Mouse (Mus musculus) T-helper 17 cell (primary cell): ENCODE measurements around the gene Wnt10a.

Source experiments
- in situ Hi-C, 2 experiments: fragments of 300-600 bp; cut with MboI, MseI; formaldehyde crosslinking; loops; 1 replicate in 1 of 2; 2 replicates in 1 of 2; pipeline ENCODE4 v1.15.1; 2025; ENCODE audit warnings: high pct_unique_total_duplicates in 2 of 2

The Wnt10a gene

GRCm38 (mm10) chr1:74784041-74784759, 7.1 kb upstream of the Wnt10a start:
- in situ Hi-C loops: no loop called here

DNA sequence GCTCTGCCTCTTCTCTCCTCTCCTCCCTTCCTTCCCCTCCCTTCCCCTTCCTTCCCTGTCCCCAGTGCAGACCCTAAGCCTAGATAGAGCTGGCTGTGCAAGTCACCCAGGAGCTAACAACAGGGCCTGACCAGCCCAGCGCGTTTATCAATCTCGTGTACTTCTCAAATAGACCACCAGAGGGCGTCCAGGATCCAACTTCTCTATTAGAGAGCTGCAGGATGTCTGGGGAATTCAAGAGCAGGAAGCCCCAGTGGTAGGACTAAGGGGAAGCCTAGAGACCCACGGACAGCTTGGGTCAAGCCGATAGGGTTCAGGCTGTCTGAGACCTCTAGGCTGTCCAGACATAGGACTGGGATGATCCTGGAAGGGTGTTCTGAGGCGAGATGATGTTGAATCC, 3.5 kb upstream of the Wnt10a start:
- in situ Hi-C loops: no loop called here

GRCm38 (mm10) chr1:74788603-74789176, 2.6 kb upstream of the Wnt10a start:
- in situ Hi-C loops: no loop called here

- in situ Hi-C loops: no loop called here
Measured at GRCm38 (mm10) chr1:74790095-74790494, 1.2 kb upstream of the Wnt10a start.

- in situ Hi-C loops: no loop called here
Measured at GRCm38 (mm10) chr1:74792831-74793660, 1.7 kb downstream of the Wnt10a start.

DNA sequence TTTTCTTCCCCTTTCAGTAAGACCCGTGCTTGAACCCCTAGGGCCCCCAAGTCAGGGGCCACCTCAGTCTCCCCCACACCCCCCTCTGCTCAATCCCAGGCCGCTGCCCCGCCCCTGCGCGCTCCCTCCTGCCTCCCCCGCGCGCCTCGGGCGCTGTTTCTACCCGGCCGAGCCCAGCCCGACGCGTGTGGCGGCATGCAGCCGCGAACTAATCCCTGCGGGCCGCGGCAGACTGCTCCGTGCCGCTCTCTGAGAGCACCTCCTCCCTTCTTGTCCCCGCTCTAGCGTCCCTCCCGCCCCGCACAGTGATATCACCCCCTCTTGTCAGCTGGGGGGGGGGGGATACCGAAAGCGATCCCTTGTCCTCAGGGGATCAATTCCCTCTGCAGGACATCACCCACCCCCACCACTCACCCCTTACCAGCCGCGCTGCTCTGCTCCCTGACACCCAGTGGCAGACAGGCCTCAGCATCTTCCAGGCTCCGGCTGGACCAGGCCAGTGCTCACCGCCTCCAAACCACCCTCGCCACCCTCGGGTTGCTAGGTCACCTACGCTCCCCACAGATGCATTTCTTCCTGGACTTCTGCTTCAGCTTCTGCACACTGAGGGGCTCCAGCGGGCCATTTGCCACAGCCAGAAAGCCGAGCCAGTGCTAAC, 3.3 kb downstream of the Wnt10a start:
- in situ Hi-C loops: no loop called here

DNA sequence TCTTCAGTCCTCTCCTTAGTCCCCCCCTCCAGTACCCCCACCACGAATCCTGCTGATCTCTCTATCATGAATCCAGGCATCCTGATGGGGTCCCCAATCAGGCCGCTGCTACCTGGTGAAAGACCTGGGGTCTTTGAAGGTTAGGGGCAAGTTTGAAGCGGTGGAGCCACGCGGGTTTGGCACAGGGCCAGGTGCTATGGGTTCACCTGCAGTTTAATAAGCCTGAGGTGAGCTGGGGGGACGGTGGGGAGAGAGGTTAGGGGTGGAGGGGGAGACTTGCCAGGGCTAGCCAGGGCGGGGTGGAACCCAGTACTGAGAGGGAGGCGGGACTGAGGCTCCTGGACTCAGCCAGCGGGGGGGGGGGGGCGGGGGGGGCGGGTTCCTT, 3.8 kb downstream of the Wnt10a start:
- in situ Hi-C loops: no loop called here

GRCm38 (mm10) chr1:74797459-74797858, 6.1 kb downstream of the Wnt10a start:
- in situ Hi-C loops: no loop called here

- in situ Hi-C loops: no loop called here
Measured at GRCm38 (mm10) chr1:74800424-74800888, 9.1 kb downstream of the Wnt10a start.

GRCm38 (mm10) chr1:74801631-74802140, 10.4 kb downstream of the Wnt10a start:
- in situ Hi-C loops: no loop called here

GRCm38 (mm10) chr1:74802795-74803656, 11.7 kb downstream of the Wnt10a start:
- in situ Hi-C loops: no loop called here

DNA sequence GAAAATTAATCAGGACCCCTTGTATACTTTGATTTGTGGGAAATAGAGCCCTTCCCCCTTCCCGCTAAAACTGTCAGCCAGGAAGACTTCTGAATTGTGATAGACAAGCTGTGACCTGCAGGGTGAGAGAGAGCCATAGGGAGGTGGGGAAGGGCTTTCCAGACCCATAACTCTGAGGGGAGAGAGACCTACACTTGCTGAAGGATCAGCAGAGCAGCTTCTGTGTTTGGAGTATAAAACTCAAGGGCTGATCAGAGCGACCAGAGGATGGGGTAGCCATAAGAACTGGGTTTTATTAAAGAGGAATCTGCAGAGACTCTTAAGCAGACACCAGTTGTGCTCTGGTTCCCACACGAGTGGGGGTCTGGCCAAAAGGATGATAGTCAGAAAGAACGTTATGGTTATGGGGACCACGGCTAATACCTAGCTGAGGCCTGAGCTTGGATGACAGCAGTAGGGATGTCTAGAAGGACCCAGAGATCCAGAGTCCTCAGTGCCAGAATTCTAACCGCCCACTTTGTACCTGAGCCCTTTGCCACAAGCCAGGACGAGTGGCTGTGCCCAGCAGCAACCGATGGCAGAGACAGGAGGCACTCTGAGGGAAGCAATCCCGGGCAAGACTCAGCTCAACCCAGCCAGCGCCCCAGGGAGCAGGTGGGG, 13.0 kb downstream of the Wnt10a start:
- in situ Hi-C loops: no loop called here

DNA sequence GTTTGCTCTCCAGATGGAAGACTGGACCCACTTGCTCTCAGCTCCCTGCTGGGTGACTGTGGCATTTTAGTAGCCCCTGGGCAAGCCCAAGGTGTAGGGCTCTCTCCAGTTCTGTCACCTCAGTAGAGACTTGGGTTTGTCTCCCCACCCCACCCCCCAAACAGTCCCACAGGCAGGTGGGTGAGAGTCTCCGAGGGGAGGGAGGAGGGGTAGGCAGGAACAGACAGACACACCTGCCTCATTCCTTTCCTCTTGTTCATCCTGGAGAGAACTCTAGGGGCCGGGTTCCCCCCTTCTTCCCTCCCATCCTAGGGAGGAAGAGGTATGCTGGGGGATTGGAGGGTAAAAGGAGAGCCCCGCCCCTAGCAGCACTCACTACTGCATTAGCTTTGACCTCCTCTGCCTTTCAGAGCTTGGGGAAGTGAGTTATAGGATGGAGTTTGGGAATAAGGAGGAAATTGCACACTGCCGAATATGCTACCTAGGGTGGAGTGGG, 14.1 kb downstream of the Wnt10a start:
- in situ Hi-C loops: loop anchor here in 1 of 2 experiments (5.0 kb wide), 2 partner anchors 33 to 332 kb away; partner anchors contain the start of gene Wnt6

DNA sequence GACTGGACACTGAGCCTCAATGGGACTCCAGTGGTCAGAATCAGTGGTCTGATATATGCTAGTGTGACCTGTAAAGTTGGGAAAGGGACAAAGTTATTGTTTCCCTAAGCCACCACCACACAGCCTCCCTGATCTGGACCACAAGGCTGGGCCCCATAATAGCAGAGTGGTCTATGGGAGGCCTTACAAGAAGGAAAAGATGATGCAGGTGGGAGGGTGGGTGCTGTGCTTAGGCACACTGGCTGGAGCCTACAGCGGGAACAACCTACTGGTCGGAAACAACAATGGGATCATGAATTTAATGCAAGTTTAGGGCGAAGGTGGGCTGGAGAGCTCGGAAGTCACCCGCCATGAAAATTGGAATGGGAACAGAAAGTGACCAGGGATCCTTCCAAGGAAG, 14.5 kb downstream of the Wnt10a start:
- in situ Hi-C loops: loop anchor here in 1 of 2 experiments (5.0 kb wide), 2 partner anchors 34 to 331 kb away; partner anchors contain the start of gene Wnt6

DNA sequence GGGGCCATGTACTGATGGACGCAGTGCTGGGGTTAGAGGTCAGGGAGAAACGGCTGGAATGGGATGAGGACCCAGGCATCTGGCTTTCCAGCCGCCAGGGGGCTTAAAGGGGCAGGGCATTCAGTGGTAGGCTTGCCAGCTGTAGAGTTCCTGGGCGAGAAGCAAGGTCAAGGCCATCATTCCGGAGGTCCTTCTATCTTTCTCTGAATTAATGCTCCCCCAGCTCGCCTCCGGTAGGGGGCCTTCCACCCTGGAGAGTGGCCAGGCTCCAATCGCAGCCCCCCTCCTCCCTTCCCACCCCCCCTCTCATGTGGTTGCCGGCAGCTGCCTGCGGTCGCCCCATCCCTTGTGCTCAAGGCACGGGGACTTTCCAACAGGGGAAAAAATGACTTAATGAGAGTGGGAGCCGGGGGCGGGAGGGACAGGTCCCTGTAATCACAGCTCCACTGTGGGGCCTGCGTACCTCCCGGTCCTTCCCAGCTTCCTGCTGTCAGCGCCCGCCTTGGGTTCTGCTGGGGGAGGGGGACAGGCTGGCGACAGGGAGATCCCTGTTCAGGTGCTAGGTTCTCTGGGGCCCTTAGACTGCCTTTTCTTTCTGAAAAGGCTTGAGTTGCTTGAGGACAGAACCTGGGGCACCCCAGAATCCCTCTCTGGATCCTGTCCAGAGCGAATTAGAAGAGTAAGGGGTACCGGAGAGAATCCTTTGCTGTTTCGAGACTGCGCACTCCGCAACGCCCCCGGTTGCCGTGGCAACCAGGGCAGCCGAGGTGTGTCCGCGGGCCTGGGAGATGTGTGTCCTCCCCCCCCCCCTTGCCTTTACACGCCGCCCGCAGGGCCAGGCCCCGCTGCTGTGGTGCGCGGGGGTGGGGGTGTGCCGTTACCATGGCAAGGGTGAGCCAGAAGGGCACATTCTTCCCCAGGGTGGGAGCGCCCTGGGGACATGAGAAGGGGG, 15.3 kb downstream of the Wnt10a start:
- in situ Hi-C loops: loop anchor here in 1 of 2 experiments (5.0 kb wide), 2 partner anchors 34 to 331 kb away; partner anchors contain the start of gene Wnt6

DNA sequence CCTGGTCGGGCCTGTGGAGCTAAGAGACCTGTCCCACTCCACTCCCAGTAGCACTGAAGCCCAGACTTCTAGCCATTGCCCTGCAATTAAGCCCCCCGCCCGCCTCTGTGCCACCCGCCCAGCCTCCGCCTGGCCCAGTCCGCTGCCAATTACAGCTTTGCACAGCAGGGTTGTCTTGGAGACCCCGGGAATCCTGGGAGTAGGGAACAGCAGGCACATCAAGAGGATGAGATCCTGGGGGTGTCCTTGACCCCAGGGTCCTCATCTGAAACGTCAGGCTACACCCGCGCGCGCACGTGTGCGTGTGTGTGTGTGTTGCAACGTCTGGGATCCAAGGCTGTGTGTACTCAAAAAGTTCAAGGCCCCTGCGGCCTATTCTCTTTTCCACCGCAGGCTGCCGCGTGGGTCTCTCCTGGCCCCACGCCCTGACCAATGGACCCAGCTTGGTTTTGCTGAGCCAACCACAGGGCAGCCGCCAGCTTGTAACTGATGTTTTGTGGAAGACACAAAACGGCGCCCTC, 16.3 kb downstream of the Wnt10a start:
- in situ Hi-C loops: loop anchor here in 1 of 2 experiments (5.0 kb wide), 2 partner anchors 35 to 330 kb away; partner anchors contain the start of gene Wnt6

DNA sequence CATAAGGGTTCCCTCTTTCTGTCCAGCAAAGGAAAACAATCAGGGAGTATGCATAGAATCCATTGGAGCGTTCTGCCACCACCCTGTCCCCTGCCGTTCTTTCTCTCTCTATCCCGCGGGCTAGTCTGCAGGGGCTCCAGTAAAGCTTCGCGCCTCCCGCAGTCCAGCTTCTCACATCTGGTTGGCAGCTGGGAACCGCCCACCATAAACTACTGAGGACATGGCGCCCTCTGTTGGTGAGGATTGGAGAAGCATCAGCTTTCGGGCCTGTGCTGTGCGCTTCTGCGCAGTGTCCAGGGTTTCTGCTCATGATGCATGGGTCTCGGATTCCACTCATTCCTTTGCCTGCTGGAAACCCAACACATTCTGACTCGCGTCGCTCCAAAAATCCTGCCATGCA, 16.8 kb downstream of the Wnt10a start:
- in situ Hi-C loops: loop anchor here in 1 of 2 experiments (5.0 kb wide), 2 partner anchors 36 to 329 kb away; partner anchors contain the start of gene Wnt6

- in situ Hi-C loops: loop anchor here in 1 of 2 experiments (5.0 kb wide), 2 partner anchors 37 to 328 kb away; partner anchors contain the start of gene Wnt6
Measured at GRCm38 (mm10) chr1:74809007-74809406, 17.7 kb downstream of the Wnt10a start.
